Mouse (Mus musculus) Muller cell, postnatal 12 days (primary cell): ENCODE results near the gene Gm3127.
"Not testable (repeated sequence)": the region's sequence is repeated elsewhere in the genome, so short reads cannot be mapped to it uniquely, and the experiment has no call there.

ENCODE experiments used
- DNase-seq: peaks from one replicate; pipeline ENCODE4 v3.0.0-alpha.2; 2015; ENCODE audit errors: inconsistent ontology term

Gm3127 gene

GRCm38 (mm10) chr14:4164730-4165129 is at the start of gene Gm3127:
Gene Gm3127 (plus strand): TSS chr14:4165030.
- not testable (repeated sequence) for DNase-seq

GRCm38 (mm10) chr14:4141646-4142045 is 23.2 kb upstream of the Gm3127 start:
- DNase-seq: not testable (repeated sequence)

GRCm38 (mm10) chr14:4182030-4182429 is 17.2 kb downstream of the Gm3127 start:
- not testable (repeated sequence) for DNase-seq

- not testable (repeated sequence) for DNase-seq
These were observed 17.8 kb downstream of the Gm3127 start, which contains the start of gene Gm2974 for GRCm38 (mm10) chr14:4182491-4183210. Gene Gm2974 (plus strand): TSS chr14:4182576.

- DNase-seq: not testable (repeated sequence)
These were observed 18.5 kb downstream of the Gm3127 start for GRCm38 (mm10) chr14:4183375-4183774.
